Mouse (Mus musculus) splenic B cell, adult 2 months (primary cell): Measurements from ENCODE around the gene Ripk3.

Source experiments
- DNase-seq: peaks from one replicate; pipeline ENCODE4 v3.0.0-alpha.2; 2011; ENCODE audit warnings: low read depth, low spot score
- H3K27me3 ChIP-seq: 2 replicates; pipeline ENCODE4 v1.6.1; 2012; ENCODE audit warnings: mild to moderate bottlenecking, low read length, moderate library complexity, mixed read lengths; ENCODE audit not compliant: control insufficient read depth, poor library complexity, insufficient read depth, severe bottlenecking
- H3K36me3 ChIP-seq: 2 replicates; pipeline ENCODE4 v1.6.1; 2012; ENCODE audit warnings: mild to moderate bottlenecking, low read length, moderate library complexity, mixed read lengths; ENCODE audit not compliant: control insufficient read depth, poor library complexity, insufficient read depth, severe bottlenecking

Gene Ripk3

GRCm38 (mm10) chr14:55758363-55758784 is 30.3 kb downstream of the Ripk3 start, which contains the start of gene Cideb:
Gene Cideb, minus strand, starts transcription at chr14:55758458.
- Histone ChIP-seq H3K36me3 (peaks cover 4% of the 10 kb centered on the region), H3K27me3 (no peaks in the 10 kb centered on the region)
- DNase-seq = peak; percentile 51

GRCm38 (mm10) chr14:55757566-55757965 is 31.1 kb downstream of the Ripk3 start:
- no peaks in the 10 kb centered on the region for H3K27me3 ChIP-seq
- no peak for DNase-seq
- peaks cover 7% of the 10 kb centered on the region for H3K36me3 ChIP-seq

- no peak for DNase-seq
- Histone ChIP-seq H3K36me3 (peaks cover 13% of the 10 kb centered on the region), H3K27me3 (no peaks in the 10 kb centered on the region)
Measured at GRCm38 (mm10) chr14:55747051-55747847, 41.4 kb downstream of the Ripk3 start.

GRCm38 (mm10) chr14:55745861-55746237 is 42.8 kb downstream of the Ripk3 start:
- H3K36me3 ChIP-seq = peaks cover 13% of the 10 kb centered on the region
- no peaks in the 10 kb centered on the region for H3K27me3 ChIP-seq
- no peak for DNase-seq

- Histone ChIP-seq H3K27me3 (no peaks in the 10 kb centered on the region), H3K36me3 (peaks cover 12% of the 10 kb centered on the region)
- DNase-seq = peak; percentile 86
Measured at GRCm38 (mm10) chr14:55745180-55745860, 43.3 kb downstream of the Ripk3 start, which contains the start of the genes Dhrs1 and Nop9. Gene Dhrs1, minus strand, starts transcription at chr14:55745690. Gene Nop9, plus strand, starts transcription at chr14:55745693.

- DNase-seq = peak; percentile 95
- H3K36me3 ChIP-seq = peaks cover 5% of the 10 kb centered on the region
- no peaks in the 10 kb centered on the region for H3K27me3 ChIP-seq
Measured at GRCm38 (mm10) chr14:55743711-55744110, 45.0 kb downstream of the Ripk3 start.

GRCm38 (mm10) chr14:55737086-55737687 is 51.5 kb downstream of the Ripk3 start:
- H3K27me3 ChIP-seq = no peaks in the 10 kb centered on the region
- no peak for DNase-seq
- H3K36me3 ChIP-seq = peaks cover 4% of the 10 kb centered on the region; the same call in 1 of the 2 replicates

GRCm38 (mm10) chr14:55735758-55736157 is 52.9 kb downstream of the Ripk3 start:
- no peak for DNase-seq
- peaks cover 4% of the 10 kb centered on the region; the same call in 1 of the 2 replicates for H3K36me3 ChIP-seq
- no peaks in the 10 kb centered on the region for H3K27me3 ChIP-seq

GRCm38 (mm10) chr14:55735334-55735733 is 53.3 kb downstream of the Ripk3 start:
- peaks cover 2% of the 10 kb centered on the region; the same call in 1 of the 2 replicates for H3K36me3 ChIP-seq
- DNase-seq = no peak
- no peaks in the 10 kb centered on the region for H3K27me3 ChIP-seq
